Mouse (Mus musculus) c-Kit-negative CD71-positive TER-119-positive erythroid progenitor cells, embryonic 14.5 days (primary cell): ENCODE measurements around the gene Dcaf1.

Source experiments
- DNase-seq: peaks from one replicate; pipeline ENCODE4 v3.0.0-alpha.2; 2013; ENCODE audit warnings: low read depth, low spot score

Dcaf1 gene

GRCm38 (mm10) chr9:106821618-106822380 lies at the start of gene Dcaf1:
Dcaf1 (plus strand) TSS chr9:106821874.
- peak; percentile 97 for DNase-seq

DNA sequence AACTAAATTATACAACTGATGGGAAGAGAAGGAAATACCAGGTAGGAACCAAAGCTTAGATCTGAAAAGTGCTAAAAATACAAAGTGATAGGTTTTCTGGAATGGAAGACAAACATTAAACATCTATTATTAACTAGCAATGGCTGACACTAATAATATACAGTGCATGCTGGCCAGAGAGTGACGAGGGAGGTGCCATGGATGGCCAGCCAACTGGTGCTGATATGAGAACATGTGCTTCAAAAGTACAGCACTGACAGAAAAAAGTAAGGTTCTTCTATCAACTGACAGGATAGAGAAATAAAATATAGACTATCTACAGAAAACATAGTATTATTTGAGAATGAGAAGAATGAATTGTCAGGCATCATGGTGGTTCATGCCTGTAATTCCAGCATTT lies 45.6 kb upstream of the Dcaf1 start:
- DNase-seq = no peak

DNA sequence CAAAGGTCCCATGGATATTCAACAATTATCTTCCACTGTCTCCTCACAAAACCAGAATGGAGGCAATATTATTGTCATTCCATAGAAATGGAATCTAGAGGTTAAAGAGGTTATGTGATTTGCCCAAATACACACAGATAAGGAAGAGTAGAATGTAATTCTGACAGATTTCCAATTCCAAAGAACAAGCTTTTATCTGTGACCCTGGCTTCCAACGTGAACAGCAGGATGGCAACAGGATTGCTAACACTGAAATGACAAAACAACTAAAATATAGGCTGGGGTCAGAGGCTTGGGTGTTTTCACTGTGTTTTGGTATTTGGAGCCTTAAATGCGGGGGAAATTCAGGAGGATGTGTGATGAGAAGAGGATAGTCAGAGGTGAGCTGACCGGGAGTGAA lies 44.3 kb upstream of the Dcaf1 start:
- DNase-seq = no peak

DNA sequence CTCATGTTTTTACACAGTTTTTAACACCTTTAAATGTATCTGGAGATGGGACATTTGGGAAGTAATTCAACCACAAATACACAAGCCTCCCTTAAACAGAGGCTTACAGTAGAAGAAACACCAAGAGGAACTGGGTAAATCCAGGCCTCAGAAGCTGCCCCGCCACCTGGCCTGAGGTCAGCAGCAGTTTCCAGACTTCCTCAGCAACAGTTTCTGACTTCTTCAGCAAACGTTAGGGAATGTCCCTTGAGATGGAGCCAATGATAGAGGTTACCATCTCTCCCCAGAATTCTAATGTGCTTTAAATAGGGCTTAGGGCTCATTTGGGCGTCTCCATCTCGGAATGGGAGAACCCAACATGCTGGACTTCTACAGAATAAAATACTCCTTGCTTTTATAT lies 43.4 kb upstream of the Dcaf1 start:
- DNase-seq = no peak

GRCm38 (mm10) chr9:106780086-106780485 lies 41.6 kb upstream of the Dcaf1 start:
- no peak for DNase-seq

DNA sequence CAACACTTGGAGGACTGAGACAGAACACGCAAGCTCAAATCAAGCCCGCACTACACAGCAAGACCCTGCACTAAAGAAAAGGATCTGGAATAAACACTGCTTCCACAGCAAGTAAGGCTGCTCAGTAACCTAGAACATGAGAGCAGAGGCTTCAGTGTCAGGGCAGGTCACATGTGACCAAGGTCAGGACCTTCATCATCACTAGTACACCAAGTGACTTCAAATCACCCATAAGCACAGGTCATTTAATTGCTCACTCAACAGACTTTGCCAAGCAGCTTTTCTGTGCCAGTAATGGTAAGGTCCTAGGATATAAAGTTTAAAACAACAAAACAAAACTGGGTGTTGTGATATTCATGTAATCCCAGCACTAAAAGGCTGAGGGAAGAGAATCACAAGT lies 38.1 kb upstream of the Dcaf1 start:
- no peak for DNase-seq

GRCm38 (mm10) chr9:106785206-106785605 lies 36.5 kb upstream of the Dcaf1 start:
- DNase-seq = no peak

GRCm38 (mm10) chr9:106787979-106788811 lies 33.5 kb upstream of the Dcaf1 start:
- no peak for DNase-seq

GRCm38 (mm10) chr9:106788812-106789321 lies 32.8 kb upstream of the Dcaf1 start, which contains the start of gene Rad54l2:
Rad54l2 (minus strand) TSS chr9:106789194.
- peak; percentile 61 for DNase-seq

DNA sequence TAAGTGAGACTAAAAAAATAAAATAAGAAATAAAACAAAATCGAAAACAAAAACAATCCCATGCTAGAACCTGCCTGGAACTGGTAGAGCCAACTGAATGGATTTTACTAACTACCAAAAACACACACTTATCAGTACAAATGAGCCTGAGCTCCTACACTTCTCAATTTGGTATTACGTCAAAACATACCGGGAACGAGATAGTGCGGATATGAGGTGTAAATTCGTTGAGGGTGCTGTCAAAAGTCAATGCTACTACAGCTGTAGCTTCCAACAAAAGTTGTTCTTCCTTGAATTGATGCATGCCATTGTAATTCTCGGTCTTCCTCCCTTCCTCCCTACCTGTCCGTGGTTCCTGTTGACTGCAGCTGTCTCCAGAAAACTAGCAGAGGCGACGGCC lies 32.3 kb upstream of the Dcaf1 start:
- DNase-seq = no peak

DNA sequence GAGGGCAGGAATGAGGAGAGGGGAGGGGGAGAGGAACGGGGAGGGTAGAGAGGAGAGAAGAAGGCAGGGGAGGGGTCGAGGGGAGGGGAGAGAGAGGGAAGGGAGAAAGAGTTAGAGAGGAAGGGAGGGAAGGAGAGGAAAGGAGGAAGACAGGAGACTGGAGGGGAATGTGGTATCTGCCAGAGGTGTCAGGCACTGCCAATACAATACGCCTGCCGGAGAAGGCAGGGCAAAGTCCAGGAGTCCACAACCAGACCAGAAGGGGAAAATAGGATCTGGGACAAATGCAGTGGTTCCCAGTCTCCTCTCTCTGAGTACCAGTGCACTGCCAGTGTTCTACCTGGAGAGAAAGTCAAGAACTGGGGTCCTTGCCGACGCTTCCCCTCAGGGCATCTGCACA lies 30.8 kb upstream of the Dcaf1 start:
- no peak for DNase-seq

DNA sequence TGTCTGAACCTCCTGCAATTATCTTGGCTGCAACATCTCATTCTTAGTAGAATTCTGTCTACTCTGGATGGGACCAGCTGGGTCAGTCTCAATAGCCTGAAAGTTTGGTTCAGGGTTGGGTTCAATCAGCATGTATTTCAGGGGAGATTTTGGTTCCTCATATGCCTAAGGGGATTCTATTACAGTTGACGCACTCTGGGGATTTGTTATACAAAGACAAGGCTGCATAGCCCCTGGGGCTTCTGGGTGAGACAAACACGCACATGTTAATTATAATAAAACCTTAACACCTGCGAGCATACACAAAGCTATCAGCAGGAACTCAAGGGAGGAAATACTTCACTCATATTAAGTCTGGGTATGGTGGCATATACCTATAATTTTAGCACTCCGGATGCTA lies 15.2 kb upstream of the Dcaf1 start:
- DNase-seq = no peak

- no peak for DNase-seq
These were observed 3.5 kb upstream of the Dcaf1 start for GRCm38 (mm10) chr9:106818191-106818590.

DNA sequence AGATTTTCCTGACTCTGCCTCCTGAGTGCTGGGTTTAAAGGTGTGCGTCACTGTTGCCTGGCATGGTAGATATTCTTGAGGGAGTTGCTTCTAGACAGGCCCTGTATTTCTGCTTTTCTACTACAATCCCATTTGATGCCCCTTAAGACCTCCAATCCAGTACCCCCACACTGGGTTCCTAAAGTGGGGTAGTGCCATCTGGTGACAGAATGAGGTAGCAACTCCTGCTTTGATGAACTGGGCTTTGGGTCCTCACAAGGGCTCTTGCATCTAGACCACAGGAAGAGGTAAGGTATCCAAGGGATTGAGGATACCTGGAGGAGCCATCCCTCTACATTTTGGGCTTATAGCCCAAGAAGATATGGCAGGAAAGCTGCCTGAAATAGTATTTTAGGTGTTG lies 2.5 kb upstream of the Dcaf1 start:
- DNase-seq = no peak

DNA sequence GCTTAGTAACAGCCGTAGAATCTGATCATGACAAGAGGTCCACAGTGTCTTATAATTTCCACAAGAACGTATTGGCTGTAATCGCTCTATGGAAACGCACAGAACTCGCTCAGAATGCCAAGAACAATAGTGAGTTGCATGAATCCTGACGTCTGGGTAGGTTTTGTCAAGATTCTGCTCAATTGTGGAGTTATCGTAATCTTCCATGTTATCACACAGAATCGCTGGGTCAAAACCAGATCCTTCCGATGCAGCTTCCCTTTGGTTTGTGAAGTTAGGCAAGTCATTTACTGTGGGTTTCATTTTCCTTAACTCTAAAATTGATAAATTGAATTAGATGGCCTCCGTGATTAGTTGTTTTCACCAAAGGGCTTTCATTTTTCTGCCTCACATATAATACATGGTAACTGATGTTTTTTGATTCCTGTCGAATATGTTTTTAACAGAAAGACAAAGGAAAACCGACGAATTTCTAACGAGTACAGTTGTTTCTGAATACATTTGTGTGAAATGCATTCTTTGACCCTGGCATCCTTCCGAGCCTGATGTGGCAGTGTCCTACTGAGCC lies 540 bp upstream of the Dcaf1 start:
- peak; percentile 21 for DNase-seq

GRCm38 (mm10) chr9:106822381-106823104 lies 869 bp downstream of the Dcaf1 start:
- peak; percentile 85 for DNase-seq

- DNase-seq = no peak
These were observed 18.9 kb downstream of the Dcaf1 start for GRCm38 (mm10) chr9:106840569-106840968.

GRCm38 (mm10) chr9:106842800-106843199 lies 21.1 kb downstream of the Dcaf1 start:
- no peak for DNase-seq

DNA sequence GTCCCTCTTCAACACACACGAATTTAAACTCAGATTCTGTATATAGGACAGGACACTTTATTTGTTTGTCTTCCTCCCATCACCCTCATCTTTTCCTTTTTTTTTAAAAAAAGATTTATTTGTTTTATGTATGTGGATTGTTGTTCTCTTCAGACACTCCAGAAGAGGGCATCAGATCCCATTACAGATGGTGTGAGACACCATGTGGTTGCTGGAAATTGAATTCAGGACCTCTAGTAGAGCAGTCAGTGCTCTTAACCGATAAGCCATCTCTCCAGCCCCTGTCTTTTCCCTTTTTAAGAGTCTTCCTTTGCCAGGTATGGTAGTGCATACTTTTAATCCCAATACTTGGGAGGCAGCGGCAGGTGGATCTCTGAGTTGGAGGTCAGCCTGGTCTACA lies 35.0 kb downstream of the Dcaf1 start:
- DNase-seq = no peak

DNA sequence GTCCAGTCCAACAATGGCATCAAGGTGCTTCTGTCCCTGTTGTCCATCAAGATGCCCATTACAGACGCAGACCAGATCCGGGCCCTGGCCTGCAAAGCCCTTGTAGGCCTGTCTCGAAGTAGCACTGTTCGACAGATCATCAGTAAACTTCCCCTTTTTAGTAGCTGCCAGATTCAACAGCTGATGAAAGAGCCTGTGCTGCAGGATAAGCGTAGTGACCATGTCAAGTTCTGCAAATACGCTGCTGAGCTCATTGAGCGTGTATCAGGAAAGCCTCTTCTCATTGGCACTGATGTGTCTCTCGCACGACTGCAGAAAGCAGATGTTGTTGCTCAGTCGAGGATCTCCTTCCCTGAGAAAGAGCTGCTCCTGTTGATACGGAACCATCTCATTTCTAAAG lies 36.4 kb downstream of the Dcaf1 start:
- no peak for DNase-seq

DNA sequence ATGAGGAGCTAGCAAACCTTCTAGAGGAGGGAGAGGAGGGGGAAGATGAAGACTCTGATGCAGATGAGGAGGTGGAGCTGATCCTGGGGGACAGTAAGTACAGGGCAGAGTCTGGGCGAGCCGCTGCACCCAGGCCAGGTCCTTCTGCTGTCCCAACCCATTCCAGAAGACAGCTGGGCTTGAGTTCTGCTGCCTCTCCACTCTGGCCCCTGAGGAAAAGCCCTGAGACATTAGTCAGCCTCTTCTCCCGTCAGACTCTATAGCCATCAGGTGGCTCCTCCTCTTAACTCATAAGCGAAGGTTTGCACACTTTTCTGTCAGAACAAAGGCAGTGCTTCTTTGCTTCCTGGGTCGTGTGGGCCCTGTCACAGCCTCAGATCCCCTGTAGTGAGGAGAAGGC lies 52.5 kb downstream of the Dcaf1 start:
- no peak for DNase-seq

DNA sequence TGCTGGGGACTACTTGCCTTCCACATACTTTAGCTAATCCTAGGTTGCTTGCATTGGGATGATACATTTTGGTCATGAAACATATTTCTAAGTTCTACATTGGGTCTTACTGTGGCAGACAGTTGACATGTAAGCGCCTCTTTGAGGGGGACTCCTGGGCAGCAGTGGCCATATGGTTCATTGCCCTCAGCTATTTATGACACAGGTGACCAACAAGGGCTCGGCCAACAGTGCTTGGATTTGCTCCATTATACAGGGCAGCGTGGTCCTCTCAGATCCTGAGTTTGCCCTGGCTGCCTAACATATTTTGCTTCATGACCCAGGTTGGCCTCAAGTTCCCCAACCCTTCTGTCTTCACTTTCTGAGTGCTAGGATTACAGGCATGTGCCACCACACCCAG lies 55.0 kb downstream of the Dcaf1 start:
- DNase-seq = no peak
